Mouse (Mus musculus): ENCODE measurements around the gene Ctsk. TPM values are rescaled to one million over a fixed set of nuclear protein-coding genes. Genes with fewer than 3 reads are reported as not detected.

Ctsk gene
- total and polyA plus RNA-seq, 3 experiments, result 0.20 TPM; not detected in 2

DNA sequence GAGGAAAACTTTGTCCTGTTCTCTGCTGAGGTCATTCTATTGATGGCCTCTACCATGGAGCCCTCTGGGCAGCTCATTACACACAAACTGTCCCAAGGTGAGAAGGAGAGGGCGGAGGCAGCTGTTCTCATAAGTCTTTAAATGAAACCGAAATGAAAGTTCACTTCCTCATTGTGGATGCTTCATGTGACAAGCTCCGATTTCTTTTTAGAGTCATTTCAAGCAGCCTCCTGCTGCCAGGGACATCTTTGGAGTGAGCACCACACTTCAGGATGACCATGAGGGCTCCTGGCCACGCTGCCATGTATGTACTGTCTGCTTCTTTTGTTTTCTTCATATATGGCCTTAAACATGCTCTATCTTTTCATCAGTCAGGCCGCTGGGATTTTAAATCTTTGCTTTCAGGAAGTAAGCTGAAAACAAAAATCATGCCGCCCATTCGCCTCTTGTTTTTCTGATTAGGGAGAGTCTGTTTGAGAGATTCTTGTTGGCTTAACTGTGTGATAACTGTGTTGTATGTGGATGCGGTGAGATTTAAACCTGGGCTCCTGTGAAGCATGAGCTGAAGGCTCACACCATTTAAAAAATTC, 27.7 kb downstream of the Ctsk start, which contains the start of gene Ctss (continued):
- no peak for TF ChIP-seq CHD2 (IDR thresholded peaks at IDR 0.05; ENCODE audit: low read length)
- peak; percentile 90 for TF ChIP-seq MAX (IDR thresholded peaks at IDR 0.05; ENCODE audit: low read length)
- peak; percentile 62; the same call in 1 of the 2 replicates for TF ChIP-seq TCF12 (IDR thresholded peaks at IDR 0.05; ENCODE audit: low read depth, low read length)
- TF ChIP-seq JUND (conservative IDR thresholded peaks at IDR 0.05; ENCODE audit: low read depth, low read length), result peak; percentile 68; the same call in 1 of the 2 replicates
- TF ChIP-seq ZKSCAN1 (IDR thresholded peaks at IDR 0.05; ENCODE audit: borderline replicate concordance, low read depth, low read length), result no peak
- no peak for TF ChIP-seq MAZ (IDR thresholded peaks at IDR 0.05; ENCODE audit: low read depth, low read length)
- no peak for TF ChIP-seq UBTF (IDR thresholded peaks at IDR 0.05; ENCODE audit: low read depth, low read length)

DNA sequence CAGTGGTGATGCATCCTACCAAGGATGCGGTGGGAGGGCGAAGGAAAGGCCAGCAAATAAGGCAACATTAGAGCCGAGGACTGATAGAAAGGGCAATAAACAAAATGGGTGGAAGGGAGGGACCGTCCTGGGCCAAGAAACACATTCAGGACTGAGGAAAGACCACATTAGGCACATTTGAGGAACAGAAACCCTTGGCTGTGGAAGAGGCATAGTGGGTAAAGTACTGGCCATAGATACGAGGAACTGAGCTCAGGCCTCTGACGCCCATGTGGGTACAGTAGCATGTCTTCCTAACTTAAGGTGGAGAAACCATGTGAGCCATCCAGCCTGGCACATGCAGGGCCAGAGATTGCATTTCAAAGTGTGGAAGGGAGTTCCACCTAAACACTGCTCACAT, 30.8 kb downstream of the Ctsk start:
- Histone ChIP-seq H3K9ac (ENCODE audit: insufficient read depth, low read depth) (no peak overlapping the region), H3K4me1 (ENCODE audit: control insufficient read depth in 1 of 2, insufficient read depth in 2 of 2) (peaks cover 7 to 30% of the 10 kb centered on the region in 2 experiments), H3K36me3 (replicated peaks in 1 of 2; ENCODE audit: control insufficient read depth in 1 of 2, insufficient read depth in 1 of 2, low read length in 1 of 2) (peaks cover 24 to 47% of the 10 kb centered on the region in 2 experiments), H3K79me2 (replicated peaks; ENCODE audit: control insufficient read depth, extremely low read depth, insufficient read depth, poor library complexity, severe bottlenecking) (peaks cover 23% of the 10 kb centered on the region), H3K4me3 (replicated peaks in 1 of 3; ENCODE audit: low read depth in 2 of 3, low read length in 2 of 3, poor library complexity in 1 of 3) (no peak overlapping the region), H3K4me2 (ENCODE audit: insufficient read depth, low read depth, poor library complexity, severe bottlenecking) (no peak overlapping the region; the same call in 1 of the 2 replicates), H3K27ac (ENCODE audit: insufficient read depth, low read depth) (peak overlapping the region; percentile 45), H3K27me3 (replicated peaks) (no peaks in the 10 kb centered on the region), H3K9me3 (replicated peaks; ENCODE audit: low read length) (peaks cover 8% of the 10 kb centered on the region)
- dilution Hi-C loops (cut with MboI; ENCODE audit: extremely low pct_ligation_motif_present, extremely low pct_unique_long_range_greater_than_20kb, low sequenced_read_pairs) (no loop called here), in situ Hi-C loops (cut with MboI; ENCODE audit: low pct_ligation_motif_present, low pct_unique_long_range_greater_than_20kb, low sequenced_read_pairs) (no loop called here)
- DNase-seq (ENCODE audit: extremely low read depth), result peak; percentile 59
- TF ChIP-seq ZMIZ1 (IDR thresholded peaks at IDR 0.05; ENCODE audit: low read depth, low read length) (no peak), CHD2 (IDR thresholded peaks at IDR 0.05; ENCODE audit: low read length) (no peak), MYC (IDR thresholded peaks at IDR 0.05; ENCODE audit: low read depth, low read length) (peak; percentile 74), ZC3H11A (IDR thresholded peaks at IDR 0.05; ENCODE audit: low read depth, low read length) (no peak), IRF4 (IDR thresholded peaks at IDR 0.05; ENCODE audit: low read depth, low read length) (peak; percentile 89), EP300 (IDR thresholded peaks at IDR 0.05; ENCODE audit: low read length) (peak; percentile 68), MAX (IDR thresholded peaks at IDR 0.05; ENCODE audit: low read length) (0 out of 2 replicates have a peak, but pooled peaks have one; percentile 37), BHLHE40 (IDR thresholded peaks at IDR 0.05; ENCODE audit: low read depth, low read length) (0 out of 2 replicates have a peak, but pooled peaks have one; percentile 18)

DNA sequence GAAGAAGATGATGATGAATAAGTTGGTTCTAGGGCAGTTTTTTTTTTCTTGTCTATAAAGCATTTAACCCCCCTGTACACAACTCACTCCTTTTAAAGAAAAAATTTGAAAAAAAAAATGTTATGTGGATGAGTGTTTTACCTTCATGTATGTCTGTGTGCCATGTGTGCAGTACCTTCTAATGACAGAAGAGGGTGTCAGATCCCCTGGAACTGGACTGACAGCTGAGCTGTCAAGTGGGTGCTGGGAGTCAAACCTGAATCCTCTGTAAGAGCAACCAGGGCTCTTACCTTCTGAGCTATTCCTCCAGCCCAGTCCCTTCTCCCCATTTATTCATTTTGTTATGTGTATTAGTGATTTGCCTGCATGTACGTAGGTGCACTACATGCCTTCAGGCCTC, 32.0 kb downstream of the Ctsk start:
- Histone ChIP-seq H3K4me1 (ENCODE audit: control insufficient read depth in 1 of 2, insufficient read depth in 2 of 2) (peaks cover 7 to 27% of the 10 kb centered on the region in 2 experiments), H3K27ac (ENCODE audit: insufficient read depth, low read depth) (no peak overlapping the region), H3K79me2 (replicated peaks; ENCODE audit: control insufficient read depth, extremely low read depth, insufficient read depth, poor library complexity, severe bottlenecking) (peaks cover 23% of the 10 kb centered on the region), H3K36me3 (replicated peaks in 1 of 2; ENCODE audit: control insufficient read depth in 1 of 2, insufficient read depth in 1 of 2, low read length in 1 of 2) (peaks cover 24 to 54% of the 10 kb centered on the region in 2 experiments), H3K4me3 (replicated peaks in 1 of 3; ENCODE audit: low read depth in 2 of 3, low read length in 2 of 3, poor library complexity in 1 of 3) (no peak overlapping the region), H3K9ac (ENCODE audit: insufficient read depth, low read depth) (no peak overlapping the region), H3K27me3 (replicated peaks) (no peaks in the 10 kb centered on the region), H3K4me2 (ENCODE audit: insufficient read depth, low read depth, poor library complexity, severe bottlenecking) (no peak overlapping the region), H3K9me3 (replicated peaks; ENCODE audit: low read length) (peaks cover 12% of the 10 kb centered on the region)
- TF ChIP-seq CTCF (conservative IDR thresholded peaks at IDR 0.05 in 1 of 2, IDR thresholded peaks at IDR 0.05 in 1 of 2; ENCODE audit: low read depth in 2 of 2, low read length in 2 of 2) (peak in 1 of 2 experiments; percentile 15; a peak in 2 of 4 replicates), SMC3 (IDR thresholded peaks at IDR 0.05; ENCODE audit: low read depth, low read length) (no peak), ZKSCAN1 (IDR thresholded peaks at IDR 0.05; ENCODE audit: borderline replicate concordance, low read depth, low read length) (no peak), ETS1 (conservative IDR thresholded peaks at IDR 0.05; ENCODE audit: low read depth, low read length) (no peak), MYC (IDR thresholded peaks at IDR 0.05; ENCODE audit: low read depth, low read length) (no peak), NELFE (IDR thresholded peaks at IDR 0.05; ENCODE audit: low read depth, low read length) (no peak), RCOR1 (conservative IDR thresholded peaks at IDR 0.05; ENCODE audit: low read depth, low read length) (no peak), ZNF384 (IDR thresholded peaks at IDR 0.05; ENCODE audit: low read depth, low read length) (no peak)
- DNase-seq (ENCODE audit: extremely low read depth), result no peak
- dilution Hi-C loops (cut with MboI; ENCODE audit: extremely low pct_ligation_motif_present, extremely low pct_unique_long_range_greater_than_20kb, low sequenced_read_pairs), result no loop called here
- in situ Hi-C loops (cut with MboI; ENCODE audit: low pct_ligation_motif_present, low pct_unique_long_range_greater_than_20kb, low sequenced_read_pairs), result no loop called here

Data from CH12.LX (cell line).